Mouse (Mus musculus) bone marrow, adult 2 months (tissue): ENCODE results near the gene Mgat4b.

Source experiments
- CTCF ChIP-seq: fragments of 200-500 bp; IDR thresholded peaks from 2 replicates; pipeline ENCODE4 v1.5.1; 2011; ENCODE audit warnings: low read length, control low read depth; ENCODE audit not compliant: control insufficient read depth, insufficient read depth
- POLR2A ChIP-seq: fragments of 200-500 bp; IDR thresholded peaks from 2 replicates; pipeline ENCODE4 v1.6.1; 2011; ENCODE audit warnings: low read depth, mild to moderate bottlenecking, control low read depth, low read length, borderline replicate concordance; ENCODE audit not compliant: control insufficient read depth

DNA sequence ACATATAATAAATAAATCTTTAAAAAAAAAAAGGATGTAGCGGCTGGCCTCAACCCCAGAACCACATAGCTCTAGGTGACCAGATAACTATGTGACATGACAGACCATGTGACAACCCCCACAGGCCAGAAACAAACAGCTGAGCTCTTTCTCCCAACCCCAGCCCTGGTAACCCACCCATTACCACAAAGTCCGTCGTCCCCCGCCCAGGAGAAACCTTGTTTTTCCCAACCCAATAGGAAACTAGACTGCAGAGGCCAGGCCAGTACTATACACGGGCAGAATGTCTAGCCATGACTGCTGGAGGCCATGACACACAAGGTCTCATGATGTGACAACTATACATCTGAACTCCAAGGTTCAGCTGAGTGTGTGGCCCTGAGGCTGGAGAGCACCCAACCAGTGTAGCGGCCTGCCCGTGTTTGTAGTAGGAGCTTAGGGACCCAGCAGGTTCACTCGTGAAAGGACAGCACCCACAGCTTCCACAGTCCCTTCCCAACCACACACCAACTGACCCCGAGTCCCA, 7.3 kb upstream of the Mgat4b start:
- TF ChIP-seq CTCF (no peak), POLR2A (no peak)
